Mouse (Mus musculus) testis, postnatal 14 days (tissue): Measurements from ENCODE around the gene Fmnl1.

Experiments
- DNase-seq: peaks from one replicate; pipeline ENCODE4 v3.0.0; 2021; ENCODE audit warnings: low spot score

The Fmnl1 gene

DNA sequence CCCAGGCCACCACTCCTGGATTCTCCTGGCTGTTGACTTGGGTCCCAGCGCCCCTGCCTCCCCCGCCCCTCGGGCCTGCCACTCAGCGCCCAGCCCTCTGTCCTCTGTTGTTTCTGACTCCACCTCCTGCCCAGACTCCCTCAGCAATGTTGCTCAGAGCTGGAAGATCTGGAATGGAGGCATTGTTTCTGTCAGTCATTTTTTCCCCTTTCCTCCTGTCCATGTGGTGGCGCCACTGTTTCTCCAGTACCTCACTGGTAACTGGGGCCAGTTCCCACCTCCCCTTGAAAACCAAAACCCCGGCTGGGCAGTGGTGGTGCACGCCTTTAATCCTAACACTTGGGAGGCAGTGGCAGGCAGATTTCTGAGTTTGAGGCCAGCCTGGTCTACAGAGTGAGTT is 9.5 kb upstream of the Fmnl1 start:
- no peak for DNase-seq

DNA sequence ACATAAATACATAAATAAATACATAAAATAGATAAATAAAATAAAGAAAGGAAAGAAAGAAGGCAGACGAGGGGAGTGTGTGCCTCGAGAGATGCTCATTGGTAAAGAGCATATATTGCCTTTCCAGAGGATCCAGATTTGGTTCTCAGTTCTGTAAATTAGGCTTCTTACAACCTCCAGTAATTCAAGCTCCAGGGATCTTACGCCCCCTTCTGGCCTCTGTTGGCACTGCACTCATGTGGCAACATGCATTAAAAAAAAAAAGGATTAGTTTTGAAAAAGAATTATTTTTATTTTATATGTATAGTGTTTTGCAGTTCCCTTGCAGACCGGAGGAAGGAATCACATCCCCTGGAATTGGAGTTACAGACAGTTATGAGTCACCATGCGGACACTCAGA is 8.8 kb upstream of the Fmnl1 start:
- peak; percentile 52 for DNase-seq

DNA sequence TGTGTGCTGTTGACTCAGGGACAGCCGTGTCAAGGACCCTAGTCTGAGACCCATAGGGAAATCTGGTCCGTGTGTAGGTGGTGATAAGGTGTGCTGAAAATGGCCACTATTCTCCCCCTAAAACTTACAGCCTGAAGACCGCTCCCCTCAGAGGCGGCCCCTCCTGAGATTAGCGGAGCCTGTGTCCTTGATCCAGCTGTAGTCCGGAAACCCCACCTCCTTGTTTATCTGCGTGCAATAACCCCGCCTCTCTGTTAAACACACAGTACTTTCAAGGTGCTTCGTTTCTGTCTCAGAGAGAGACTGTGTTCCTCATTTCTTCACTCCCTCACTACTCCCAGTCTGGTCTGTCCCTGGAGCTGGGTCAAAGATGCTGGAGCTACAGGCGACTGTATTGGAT is 6.5 kb upstream of the Fmnl1 start:
- no peak for DNase-seq

DNA sequence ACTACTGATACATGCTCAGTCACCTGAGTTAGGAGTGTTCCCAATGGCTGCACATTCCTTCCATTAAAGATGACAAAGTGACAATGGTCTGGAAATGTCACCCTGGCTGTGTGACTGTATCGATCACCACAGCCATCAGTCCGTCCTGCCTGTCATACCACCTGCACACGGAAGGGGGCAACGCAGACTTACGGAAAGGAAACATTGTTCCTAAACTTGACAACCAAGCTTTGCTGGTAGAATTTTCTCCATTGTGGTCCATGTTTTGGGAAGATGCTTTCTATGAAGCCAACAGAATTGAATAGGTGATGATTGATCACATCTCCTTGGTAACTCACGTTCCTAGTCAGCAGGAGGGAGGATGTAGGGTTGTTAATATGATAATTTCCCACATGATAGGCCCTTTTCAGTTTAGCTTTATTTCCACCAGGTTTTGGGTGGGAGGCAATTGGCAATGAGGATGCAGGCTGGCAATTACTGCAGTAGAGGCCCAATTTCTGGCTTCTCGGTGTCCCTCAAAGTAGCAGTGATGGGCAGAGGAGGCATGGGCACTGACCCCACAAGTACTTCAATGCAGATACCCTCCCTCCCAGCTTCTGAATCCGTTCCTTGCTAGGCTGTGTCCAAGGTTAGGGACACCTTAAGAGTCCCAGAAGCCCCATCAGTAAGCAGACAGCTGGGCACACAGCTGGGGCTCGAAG is 2.1 kb upstream of the Fmnl1 start:
- no peak for DNase-seq

DNA sequence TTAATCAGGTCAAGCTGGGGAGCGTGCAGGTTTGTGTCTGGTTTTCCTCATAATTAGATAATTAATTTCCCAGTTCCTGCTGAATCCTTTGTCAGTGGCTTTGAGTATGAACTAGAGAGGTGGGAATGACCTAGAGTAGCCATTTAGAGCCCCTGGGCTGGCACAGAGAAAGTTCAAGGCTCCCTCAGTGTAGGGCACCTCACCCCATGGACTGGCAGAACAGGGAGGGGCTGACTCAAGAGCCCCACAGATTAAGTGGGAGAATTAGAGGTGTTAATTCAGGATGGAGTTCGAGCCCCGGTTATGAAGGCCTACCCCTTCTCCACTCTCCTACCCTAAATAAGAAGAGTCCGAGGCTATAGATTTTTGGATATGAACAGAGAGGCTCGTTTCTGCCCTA is 1.2 kb upstream of the Fmnl1 start:
- no peak for DNase-seq

DNA sequence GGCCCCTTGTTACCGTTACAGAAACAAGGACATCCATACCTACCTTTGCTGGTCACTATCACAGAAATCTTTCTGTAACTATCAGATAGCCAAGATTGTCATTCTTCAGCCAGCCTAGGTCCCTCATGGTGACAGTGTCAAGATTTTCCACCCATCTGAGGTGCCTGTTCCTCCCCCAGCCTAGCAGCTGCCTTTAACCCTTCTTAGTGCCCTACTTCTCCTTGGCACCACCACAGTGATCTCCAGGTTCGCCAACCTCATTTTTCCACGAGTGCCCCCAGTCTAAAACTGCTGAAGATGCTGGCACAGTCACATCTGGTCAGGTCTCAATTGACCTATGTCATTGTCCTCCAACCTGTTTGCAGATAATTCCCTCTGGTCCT is 805 bp upstream of the Fmnl1 start:
- no peak for DNase-seq

DNA sequence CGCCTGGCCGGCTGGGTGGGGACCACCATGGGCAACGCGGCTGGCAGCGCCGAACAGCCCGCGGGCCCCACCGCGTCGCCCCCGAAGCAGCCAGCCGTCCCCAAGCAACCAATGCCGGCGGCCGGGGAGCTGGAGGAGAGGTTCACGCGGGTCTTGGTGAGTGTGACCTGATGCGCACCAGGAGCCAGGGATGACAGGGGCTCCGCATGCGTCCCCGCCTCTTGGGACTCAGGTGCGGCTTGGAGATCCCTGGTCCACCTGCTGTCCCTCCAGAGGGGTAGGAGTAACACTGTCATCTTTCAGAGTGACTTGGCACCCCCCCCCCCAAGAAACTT is 346 bp downstream of the Fmnl1 start:
- DNase-seq, result no peak

DNA sequence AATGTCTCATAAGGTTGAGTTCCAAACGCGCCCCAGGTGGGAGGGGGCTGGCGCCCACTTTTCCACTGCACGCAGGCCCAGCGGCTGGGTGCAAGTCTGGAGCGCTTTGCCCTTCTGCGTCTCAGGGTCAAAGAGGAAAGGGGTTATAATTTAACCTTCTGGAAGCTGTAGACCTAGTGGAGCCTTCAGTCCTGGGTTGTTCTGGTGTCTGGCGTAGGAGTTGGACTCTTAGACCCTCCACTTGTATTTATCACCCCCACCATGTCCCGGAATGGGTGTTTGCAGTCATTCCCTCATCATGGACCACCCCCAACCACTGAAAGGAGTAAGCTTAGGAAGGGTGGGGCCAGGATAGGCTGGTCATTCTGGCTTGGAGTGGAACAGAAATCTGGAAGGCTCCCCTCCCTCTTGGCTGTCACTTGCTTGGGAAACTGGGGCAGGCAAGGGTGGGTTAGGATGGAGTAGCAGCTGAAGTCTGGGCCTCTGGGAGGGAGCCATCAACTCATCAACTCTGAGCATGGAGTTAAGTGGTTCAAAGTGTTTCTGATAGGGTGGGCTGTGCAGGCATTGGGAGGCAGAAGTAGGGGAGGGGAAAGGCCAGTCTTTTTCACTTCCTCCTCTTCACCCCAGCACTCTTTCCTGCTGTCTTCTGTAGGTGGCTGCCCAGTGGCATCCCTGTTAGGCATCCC is 940 bp downstream of the Fmnl1 start:
- DNase-seq, result no peak

DNA sequence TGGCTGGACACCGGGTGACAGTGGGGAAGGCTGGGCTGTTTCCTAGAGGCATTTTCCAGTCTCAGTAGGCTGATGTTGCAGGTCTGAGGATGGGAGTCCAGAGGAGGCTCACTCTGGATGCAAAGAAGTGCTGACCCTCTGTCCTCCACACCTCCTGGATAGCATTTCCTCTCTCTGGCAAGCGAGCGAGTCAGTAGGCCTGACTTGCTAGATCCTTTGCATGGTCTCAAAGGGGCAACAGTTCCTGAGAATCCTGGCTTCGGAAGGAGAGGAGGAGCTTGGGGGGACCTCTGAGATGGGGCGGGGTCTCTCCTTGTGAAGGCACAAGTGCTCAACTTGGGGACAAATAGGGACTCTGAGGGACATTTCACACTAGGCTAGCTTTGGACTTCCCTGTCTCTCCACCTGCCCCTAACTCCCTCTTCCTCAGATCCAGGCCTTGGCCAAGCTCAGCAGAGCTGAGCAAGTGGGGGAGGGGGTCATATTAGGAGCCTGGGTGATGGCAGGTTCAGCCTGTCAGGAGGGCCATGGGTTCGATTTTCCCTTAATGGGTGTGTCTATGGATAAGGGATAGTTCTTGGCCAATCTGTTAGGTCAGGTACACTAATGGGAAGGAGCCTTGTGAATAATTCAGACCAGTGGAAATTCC is 1.6 kb downstream of the Fmnl1 start:
- no peak for DNase-seq

DNA sequence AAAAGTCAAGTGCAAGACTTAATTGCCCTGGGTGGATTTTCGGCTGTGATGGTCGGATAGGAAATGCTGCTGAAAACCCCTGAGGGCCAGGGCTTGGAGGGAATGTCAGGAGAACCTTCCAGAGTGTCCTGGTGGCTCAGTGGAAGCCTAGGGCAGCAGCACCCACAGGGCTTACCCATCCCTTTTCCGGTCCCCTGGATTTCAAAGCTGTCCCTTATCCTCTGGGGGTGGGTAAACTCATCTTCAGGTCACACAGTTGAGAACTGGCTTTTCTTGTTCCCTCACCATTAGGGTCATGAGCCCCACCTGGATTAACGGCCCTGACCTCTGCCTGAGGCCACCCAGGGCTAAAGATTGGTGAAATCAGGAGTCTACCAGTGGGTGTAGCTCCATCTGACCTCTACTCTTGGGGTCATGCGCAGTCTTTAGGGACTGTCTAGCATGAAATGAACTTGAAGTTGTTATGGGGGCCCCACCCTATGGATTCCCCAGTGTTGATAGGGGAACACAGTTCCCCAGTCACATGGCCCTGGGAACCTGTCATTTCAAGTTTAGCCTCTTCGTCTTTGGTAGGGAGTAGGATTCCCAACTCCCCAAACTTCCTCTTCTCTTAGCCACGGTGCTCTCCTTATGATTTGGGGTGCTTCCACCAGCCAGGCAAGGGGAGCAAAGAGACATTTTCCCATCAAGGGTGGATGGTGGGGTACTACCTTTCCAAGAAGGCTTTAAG is 2.3 kb downstream of the Fmnl1 start:
- no peak for DNase-seq

DNA sequence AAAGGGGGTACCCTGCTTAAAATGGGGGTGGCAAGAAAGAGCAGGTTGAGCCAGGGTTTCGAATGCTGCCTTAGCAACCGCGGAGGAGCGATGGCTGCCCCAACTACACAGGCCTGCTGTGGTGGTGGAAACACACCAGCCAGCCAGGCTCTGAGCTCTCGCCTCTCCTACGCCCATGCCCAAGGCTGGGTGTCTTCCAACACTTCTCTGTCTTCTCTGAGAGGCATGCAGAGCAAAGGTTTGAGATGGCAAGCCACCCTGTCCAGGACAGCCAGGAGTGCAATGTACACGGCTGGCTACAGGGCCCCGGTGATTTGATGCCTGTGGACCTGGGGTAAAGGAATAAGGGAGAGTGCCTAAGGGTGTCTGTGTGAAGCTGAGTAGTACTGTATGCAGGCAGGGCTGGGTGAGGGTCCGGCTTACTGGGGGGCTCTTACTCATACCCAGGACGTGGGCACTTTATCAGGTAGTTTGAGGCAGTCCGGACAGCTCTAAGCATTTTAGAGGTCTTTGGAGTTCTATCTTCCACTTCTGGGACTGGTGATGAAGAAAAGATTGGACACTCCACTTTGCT is 3.0 kb downstream of the Fmnl1 start:
- no peak for DNase-seq

DNA sequence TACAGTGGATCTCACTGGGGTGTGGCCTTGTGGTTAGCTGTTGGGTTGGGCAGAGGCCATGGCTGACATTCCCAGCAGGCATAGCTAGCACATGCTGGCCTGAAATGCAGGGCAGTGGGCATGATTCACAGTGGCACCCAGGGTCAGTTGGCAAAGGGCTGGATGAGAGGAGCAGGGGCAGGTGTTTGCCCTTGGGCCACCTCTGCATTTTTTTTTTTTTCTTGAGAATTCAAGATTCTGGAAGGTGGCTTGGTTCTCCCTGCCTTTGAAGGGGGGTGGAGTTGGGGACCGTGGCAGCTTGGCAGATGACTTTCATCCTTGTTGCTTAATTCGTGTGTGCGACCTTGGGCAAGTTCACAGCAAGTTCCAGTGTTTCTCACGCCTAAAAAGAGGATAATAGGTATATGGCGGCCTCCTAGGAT is 3.5 kb downstream of the Fmnl1 start:
- no peak for DNase-seq

DNA sequence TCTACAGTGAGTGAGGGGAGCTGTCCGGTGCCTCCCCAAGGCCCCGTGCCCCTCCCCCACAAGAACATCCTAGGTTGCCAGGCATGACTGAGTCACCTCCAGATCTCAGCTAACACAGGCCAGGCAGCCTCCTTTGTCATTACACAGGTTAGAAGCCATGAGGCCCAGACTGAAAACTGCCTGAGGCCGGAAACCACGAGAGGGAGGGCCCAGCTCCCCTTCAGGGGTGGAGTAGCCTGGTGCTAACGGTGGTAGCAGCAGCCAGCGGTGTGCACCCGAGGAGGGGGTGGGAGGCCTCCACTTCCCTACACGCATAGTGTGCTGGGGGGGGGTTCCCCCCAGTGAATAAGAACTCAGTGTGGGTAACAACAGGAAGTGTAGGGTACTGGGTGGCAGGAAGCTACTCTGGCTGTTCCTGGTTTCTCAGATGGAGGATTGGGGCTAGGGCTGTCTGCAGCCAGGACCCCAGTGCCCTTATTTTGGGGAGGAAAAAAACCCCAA is 4.0 kb downstream of the Fmnl1 start:
- DNase-seq, result no peak

DNA sequence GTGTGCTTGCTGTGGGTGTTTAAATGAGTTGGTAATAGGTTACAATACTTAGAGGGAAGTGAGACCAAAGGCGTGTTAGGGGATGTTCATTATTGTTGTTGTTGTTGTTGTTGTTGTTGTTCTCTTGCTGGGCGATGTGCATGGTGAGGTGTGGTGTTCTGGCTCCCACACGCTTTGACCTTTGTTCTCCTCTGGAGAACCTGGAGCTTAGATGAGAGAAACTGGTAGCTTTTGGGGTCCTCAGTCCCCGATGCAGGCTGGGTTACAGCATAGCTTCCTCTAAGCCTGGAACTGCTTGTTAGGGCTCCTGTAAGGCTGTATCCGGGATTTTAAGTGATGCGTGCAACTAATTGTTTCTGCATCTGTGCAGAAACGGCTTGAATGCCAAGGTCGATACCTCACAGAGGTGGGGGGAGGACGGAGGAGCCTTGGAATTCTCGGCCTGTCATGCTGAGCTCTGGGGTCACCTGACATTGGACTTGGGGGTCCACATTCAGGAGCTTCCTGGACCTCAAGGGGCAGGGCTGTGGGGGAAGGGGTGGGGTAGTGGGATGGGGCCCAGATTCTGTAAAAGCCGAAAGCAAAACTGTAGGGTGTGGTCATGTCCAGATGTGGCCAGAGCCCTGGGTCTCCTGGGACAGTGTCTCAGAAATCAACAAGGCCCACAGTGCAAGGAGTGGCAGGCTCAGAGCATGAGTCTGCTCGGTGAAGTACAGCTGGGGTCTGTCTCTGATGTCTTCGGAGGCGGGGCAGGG is 5.0 kb downstream of the Fmnl1 start:
- DNase-seq, result no peak

DNA sequence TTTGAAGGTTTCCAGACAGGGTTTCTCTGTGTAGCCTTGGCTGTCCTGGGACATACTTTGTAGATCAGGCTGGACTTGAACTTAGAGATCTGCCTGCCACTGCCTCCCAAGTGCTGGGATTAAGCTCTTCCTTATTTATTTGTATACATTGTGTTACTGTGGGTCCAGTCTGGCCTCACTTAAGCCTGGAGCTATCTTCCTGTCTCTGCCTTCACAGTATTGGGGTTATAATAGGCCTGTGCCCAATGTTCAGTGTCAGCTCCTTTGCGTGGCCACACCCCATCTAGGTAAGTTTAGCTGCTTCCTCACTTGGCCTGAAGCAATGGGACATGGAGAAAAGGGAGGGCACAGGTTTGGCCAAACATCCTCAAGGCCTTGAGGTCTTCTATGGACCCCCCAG is 5.6 kb downstream of the Fmnl1 start:
- DNase-seq, result no peak

DNA sequence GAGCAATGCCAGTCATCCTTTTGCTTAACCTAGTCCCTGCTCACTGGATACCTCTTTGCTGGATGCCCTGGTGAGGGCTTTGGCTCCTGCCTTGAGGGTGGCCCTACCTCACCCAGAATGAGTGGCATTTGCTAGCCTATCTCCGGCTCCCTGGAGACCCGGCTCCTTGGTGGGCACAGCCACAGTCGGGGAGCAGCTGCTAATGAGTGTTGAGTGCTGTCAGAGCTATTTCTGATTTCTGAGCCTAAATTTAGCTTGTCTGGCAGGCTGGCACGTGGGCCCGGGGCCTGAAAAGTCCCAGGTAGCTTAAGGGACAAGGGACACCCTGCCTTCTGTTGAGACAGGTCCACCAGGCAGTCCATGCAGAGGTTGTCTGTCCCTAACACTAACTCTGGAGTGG is 6.3 kb downstream of the Fmnl1 start:
- DNase-seq, result no peak

DNA sequence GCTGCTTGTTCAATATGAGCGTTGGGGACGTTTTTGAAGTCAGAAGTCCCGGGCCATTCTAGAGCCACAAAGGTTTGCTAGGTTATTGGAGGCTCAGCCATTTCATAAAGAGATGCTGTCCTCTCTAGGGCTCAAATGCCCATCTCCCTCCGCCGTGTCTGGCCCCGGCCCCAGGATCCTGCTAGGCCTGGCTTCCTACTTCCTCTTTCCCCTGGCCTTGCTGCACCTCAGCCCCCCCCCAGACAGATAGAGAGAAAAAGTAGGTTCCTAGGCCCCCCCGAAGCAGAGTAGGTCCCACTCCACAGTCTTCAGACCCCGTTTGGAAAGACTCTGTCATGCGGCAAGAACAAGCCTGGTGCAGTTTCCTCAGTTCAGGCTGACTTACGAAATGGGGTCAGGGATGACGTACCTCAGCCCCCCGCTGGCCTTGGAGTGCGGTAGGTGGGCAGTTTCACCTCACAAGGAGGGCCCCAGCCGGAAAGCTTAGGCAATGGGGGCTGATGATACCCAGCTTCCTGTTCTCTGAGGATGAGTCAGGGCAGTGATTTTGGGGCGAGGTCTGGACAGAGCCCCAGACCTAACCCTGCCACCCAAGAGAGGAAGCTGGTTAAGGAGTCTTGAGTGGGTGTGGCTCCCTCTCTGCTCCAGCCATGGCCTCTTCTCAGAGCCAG is 7.0 kb downstream of the Fmnl1 start:
- no peak for DNase-seq

DNA sequence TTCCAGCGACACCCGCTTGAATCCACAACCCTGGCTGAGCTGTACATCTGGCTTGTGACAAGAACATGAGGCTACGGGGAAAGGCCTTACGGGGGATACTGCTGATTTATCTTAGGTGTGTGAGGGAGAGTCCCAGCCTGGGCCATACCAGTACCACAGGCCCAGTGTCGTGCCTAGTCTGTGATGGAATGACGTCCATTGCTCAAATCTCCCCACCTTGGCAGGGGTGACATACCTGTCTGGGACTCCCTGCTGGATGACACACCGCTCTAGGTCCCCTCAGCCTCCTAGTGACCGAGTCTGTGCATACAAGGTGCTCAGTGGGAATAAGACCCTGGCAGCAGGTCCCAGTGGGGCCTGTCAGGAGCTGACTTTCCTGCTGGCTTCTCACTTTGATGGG is 7.8 kb downstream of the Fmnl1 start:
- DNase-seq, result no peak

DNA sequence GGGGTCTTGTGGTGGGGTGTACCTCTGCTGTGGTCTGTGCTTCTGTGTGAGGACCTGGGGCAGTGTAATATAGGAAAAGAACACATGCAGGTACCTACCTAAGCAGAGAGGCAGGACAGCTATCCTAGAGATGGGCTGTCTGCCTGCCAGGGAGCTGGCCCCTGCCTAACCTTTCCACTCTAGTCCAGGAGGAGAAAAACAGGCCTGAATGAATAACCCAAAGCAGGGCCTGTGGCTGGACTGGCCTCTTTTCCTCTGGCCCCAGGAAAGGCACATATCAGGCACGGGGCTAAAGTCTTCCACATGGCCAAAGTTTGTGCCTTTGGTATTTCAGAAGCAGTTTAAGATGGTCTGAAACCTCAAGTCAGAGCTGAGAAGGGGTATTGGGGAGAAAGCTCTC is 9.5 kb downstream of the Fmnl1 start:
- no peak for DNase-seq

DNA sequence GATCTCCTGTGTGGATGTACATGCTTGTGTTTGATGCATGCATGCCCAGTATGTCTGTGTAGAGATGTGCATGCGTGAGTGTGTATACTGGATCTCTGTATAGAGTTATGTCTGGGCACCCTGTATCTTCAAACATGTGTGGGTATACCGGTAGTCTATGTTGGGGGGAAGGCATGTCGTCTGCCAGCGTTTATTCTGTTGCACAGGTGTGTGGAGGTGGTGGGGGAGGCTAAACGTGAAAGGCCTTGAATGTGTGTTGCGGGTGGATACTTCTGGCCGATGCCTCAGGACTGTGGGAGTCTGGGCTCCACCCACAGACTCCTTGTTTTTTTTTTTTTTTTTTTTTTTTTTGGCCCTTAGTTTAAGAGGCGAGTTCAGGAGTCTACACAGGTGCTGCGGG is 10.4 kb downstream of the Fmnl1 start:
- no peak for DNase-seq

DNA sequence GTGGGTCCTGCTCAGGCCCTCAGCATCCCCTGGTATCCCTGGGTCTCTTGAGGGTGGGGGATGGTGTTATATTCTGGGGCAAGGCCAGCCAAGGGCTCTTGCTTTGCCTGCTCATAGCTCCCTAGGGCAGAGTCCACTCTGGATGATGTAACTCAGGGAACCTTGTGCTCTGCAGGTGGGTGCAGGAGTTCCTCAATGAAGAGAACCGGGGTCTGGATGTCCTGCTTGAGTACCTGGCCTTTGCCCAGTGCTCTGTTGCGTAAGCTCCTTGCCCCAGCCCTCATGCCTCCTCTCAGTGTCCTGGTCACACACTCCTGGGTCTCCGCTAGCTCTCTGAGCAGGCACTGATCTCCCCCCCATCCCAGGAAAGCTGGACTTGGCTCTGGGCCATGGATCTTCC is 11.0 kb downstream of the Fmnl1 start:
- DNase-seq, result no peak
